Mouse (Mus musculus): ENCODE data around the gene Nemp1.

GRCm38 (mm10) chr10:127670185-127670584, 3.5 kb downstream of the Nemp1 start:
- no peak; the same call in 1 of the 2 replicates for TF ChIP-seq CTCF (IDR thresholded peaks at IDR 0.05)
- no peak for TF ChIP-seq EP300 (IDR thresholded peaks at IDR 0.05)
